Mouse (Mus musculus): Measurements from ENCODE around the gene Psmb11. TPM values are rescaled to one million over a fixed set of nuclear protein-coding genes. Genes with fewer than 3 reads are reported as not detected.

Psmb11 gene
- not detected for polyA plus RNA-seq (2017; shearing (Covaris generic))

GRCm38 (mm10) chr14:54621133-54621532, at the start of gene Psmb11:
Psmb11 (plus strand) TSS chr14:54621433.

GRCm38 (mm10) chr14:54577089-54577982, 43.9 kb upstream of the Psmb11 start, which contains the start of gene Ajuba:
Ajuba (minus strand) TSS chr14:54577558.

GRCm38 (mm10) chr14:54605752-54606321, 15.4 kb upstream of the Psmb11 start, which contains the start of gene 4931414P19Rik:
4931414P19Rik (minus strand) TSS chr14:54605993.

DNA sequence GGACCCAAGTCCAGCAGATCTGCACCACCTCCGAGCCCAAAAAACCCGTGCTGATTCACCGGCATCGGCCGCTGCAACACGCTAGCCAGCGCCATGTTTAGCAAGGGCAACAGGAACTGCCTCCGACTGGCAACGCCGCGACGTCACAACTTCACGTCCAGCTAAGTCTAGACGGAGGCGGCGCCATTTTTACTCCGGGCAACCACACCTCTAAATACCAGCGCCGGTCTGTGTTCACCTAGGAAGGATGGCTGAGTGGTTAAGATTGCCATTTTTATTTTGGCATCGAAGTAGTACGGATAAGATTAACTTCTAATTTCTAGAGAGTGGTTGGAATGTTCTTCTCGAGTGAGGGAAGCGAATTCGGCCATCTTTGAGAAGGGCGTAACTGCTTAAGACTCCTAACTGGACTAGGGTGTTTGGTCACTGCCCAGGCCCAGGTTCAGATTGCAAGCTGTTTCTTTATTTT, 3.3 kb upstream of the Psmb11 start, which contains the start of gene Psmb5:
Gene Psmb5, minus strand, starts transcription at position 126 of the 469 bp plus-strand sequence.

DNA sequence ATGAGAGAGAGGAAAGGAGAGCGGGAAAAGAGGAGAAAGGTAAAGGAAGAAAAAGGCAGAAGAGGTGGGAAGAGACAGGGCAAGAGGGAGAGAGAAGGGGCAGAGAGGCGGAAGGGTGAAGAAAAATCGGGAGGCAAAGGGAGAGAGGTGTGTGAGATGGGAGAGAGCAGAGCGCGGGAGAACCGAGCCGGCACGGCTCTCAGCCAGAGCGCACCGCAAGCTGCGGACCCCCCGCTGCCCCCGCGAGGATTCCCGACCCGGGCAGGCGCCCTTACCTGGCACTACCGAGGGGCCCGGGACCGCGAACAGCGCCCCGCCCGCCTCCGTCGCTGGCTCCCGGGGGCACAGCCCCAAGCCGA, 19.7 kb downstream of the Psmb11 start, which contains the start of gene Gm17606:
Gene Gm17606, plus strand, starts transcription at position 7 of the 359 bp plus-strand sequence.

GRCm38 (mm10) chr14:54641305-54641969, 20.2 kb downstream of the Psmb11 start, which contains the start of gene Cdh24:
Cdh24 (minus strand) TSS chr14:54641364.

Other genes starting within 250 kb of the Psmb11 start
- gene Slc7a7, start 203.7 kb upstream of the Psmb11 start, polyA plus RNA-seq (2017; shearing (Covaris generic)), result 2.7 TPM
- 229 TPM for gene Mrpl52, start 194.5 kb upstream of the Psmb11 start, polyA plus RNA-seq (2017; shearing (Covaris generic))
- 1.9 TPM for gene Mmp14, start 189.8 kb upstream of the Psmb11 start, polyA plus RNA-seq (2017; shearing (Covaris generic))
- 89.5 TPM for gene Lrp10, start 157.3 kb upstream of the Psmb11 start, polyA plus RNA-seq (2017; shearing (Covaris generic))
- 0.95 TPM for gene Rem2, start 145.3 kb upstream of the Psmb11 start, polyA plus RNA-seq (2017; shearing (Covaris generic))
- gene Prmt5, start 103.9 kb upstream of the Psmb11 start, polyA plus RNA-seq (2017; shearing (Covaris generic)), result 51.3 TPM
- 29.7 TPM for gene Haus4, start 66.8 kb upstream of the Psmb11 start, polyA plus RNA-seq (2017; shearing (Covaris generic))
- gene Ajuba, start 43.9 kb upstream of the Psmb11 start, polyA plus RNA-seq (2017; shearing (Covaris generic)), result 0.26 TPM
- gene 4931414P19Rik, start 15.4 kb upstream of the Psmb11 start, polyA plus RNA-seq (2017; shearing (Covaris generic)), result 5.6 TPM
- 235 TPM for gene Psmb5, start 3.4 kb upstream of the Psmb11 start, polyA plus RNA-seq (2017; shearing (Covaris generic))
- not detected for gene Gm17606, start 19.5 kb downstream of the Psmb11 start, polyA plus RNA-seq (2017; shearing (Covaris generic))
- gene Cdh24, start 19.9 kb downstream of the Psmb11 start, polyA plus RNA-seq (2017; shearing (Covaris generic)), result 0.68 TPM
- 92.8 TPM for gene 1700123O20Rik, start 64.8 kb downstream of the Psmb11 start, polyA plus RNA-seq (2017; shearing (Covaris generic))
- gene Acin1, start 65.5 kb downstream of the Psmb11 start, polyA plus RNA-seq (2017; shearing (Covaris generic)), result 113 TPM
- 0.16 TPM for gene Gm29776, start 77.4 kb downstream of the Psmb11 start, polyA plus RNA-seq (2017; shearing (Covaris generic))
- not detected for gene Cebpe, start 90.7 kb downstream of the Psmb11 start, polyA plus RNA-seq (2017; shearing (Covaris generic))
- 0.74 TPM for gene Slc7a8, start 160.5 kb downstream of the Psmb11 start, polyA plus RNA-seq (2017; shearing (Covaris generic))
- gene Rnf212b, start 192.7 kb downstream of the Psmb11 start, polyA plus RNA-seq (2017; shearing (Covaris generic)), result not detected
- 16.6 TPM for gene Homez, start 249.5 kb downstream of the Psmb11 start, polyA plus RNA-seq (2017; shearing (Covaris generic))

Measured in inflammation-experienced regulatory T-cells, adult 16 weeks (primary cell).